Comparison of ENCODE assay signal across 18 mouse cellular contexts in the genomic region with DNA sequence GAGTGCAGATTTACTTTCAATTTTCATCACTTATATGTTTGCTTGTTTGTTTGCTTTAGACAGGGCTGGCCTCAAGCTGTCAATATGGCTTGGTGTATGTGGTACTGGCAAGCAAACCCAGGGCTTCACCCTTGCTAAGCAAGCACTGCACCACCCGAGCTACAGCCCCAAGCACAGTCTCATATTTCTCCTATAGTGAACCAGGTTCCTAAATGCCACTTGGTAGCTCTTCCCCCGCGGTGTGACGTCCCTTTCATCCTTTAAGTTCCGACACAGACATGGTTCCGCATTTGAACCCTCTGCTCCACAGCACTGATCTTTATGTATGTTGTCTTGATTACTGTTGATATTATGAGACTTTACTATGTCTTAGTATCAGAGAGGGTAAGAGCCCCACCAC.
DNase-seq lines count a peak whose midpoint lies in the region; ATAC-seq and TF ChIP-seq lines count a peak whose summit lies in the region.
"Had no signal": no experiment of that assay in that cellular context is flagged by ENCODE, and none has a peak within 500 bp of the region (broad histone marks: within the 10 kb centered on the region; RNA-seq: fewer than 3 reads in every experiment).

No protein-coding gene starts in this region.

- no peaks in the 10 kb centered on the region for H3K79me2 ChIP-seq in liver, adult 2 months (ENCODE audit: control insufficient read depth, insufficient read depth, low read length)

- peaks cover 9% of the 10 kb centered on the region; the same call in 1 of the 2 replicates for H3K4me1 ChIP-seq in cerebellum, adult 2 months (ENCODE audit: control insufficient read depth, insufficient read depth, low read length)
- H3K4me1 ChIP-seq in liver, adult 2 months (ENCODE audit: control insufficient read depth, insufficient read depth, low read length): peaks cover 18% of the 10 kb centered on the region
- no peaks in the 10 kb centered on the region for H3K4me1 ChIP-seq in liver, embryonic 11.5 days (replicated peaks; ENCODE audit: control insufficient read depth, insufficient read depth, low read length)
- H3K4me1 ChIP-seq: forebrain, embryonic 15.5 days; hindbrain, embryonic 13.5 days; intestine, embryonic 15.5 days had no signal

- H3K27me3 ChIP-seq in cerebellum, adult 2 months (ENCODE audit: control insufficient read depth, insufficient read depth, low read length): no peaks in the 10 kb centered on the region
- H3K27me3 ChIP-seq in liver, adult 2 months (ENCODE audit: control insufficient read depth, insufficient read depth, low read length): no peaks in the 10 kb centered on the region
- no peaks in the 10 kb centered on the region for H3K27me3 ChIP-seq in liver, embryonic 11.5 days (replicated peaks; ENCODE audit: control insufficient read depth, insufficient read depth, low read length)
- H3K27me3 ChIP-seq: forebrain, embryonic 15.5 days; hindbrain, embryonic 13.5 days; intestine, embryonic 15.5 days; Patski had no signal

- H3K4me2 ChIP-seq in liver, embryonic 11.5 days: no peak overlapping the region
- H3K4me2 ChIP-seq: forebrain, embryonic 15.5 days; heart, embryonic 11.5 days; hindbrain, embryonic 13.5 days; intestine, embryonic 15.5 days had no signal

- WGBS in cerebellum, adult 2 months: 60% methylated on average over 6 of the region's 6 CpGs
- 72% methylated on average over 6 of the region's 6 CpGs for WGBS in liver, adult 2 months
- WGBS in liver, embryonic 11.5 days: 86% methylated on average over 6 of the region's 6 CpGs

- H3K9ac ChIP-seq in liver, adult 2 months (ENCODE audit: low read depth, low read length): no peak overlapping the region
- no peak overlapping the region for H3K9ac ChIP-seq in liver, embryonic 11.5 days (ENCODE audit: low read depth, low read length)
- H3K9ac ChIP-seq: forebrain, embryonic 15.5 days; hindbrain, embryonic 13.5 days; intestine, embryonic 15.5 days had no signal

- TF ChIP-seq POLR2A in cerebellum, adult 2 months (IDR thresholded peaks at IDR 0.05; ENCODE audit: borderline replicate concordance, insufficient read depth, low read length): no peak
- no peak for TF ChIP-seq POLR2A in liver, adult 2 months (IDR thresholded peaks at IDR 0.05; ENCODE audit: extremely low read depth, insufficient read depth, low read length)

- TF ChIP-seq CTCF in cerebellum, adult 2 months (IDR thresholded peaks at IDR 0.05; ENCODE audit: borderline replicate concordance, insufficient read depth, low read depth, low read length): no peak
- TF ChIP-seq CTCF in liver, adult 2 months (IDR thresholded peaks at IDR 0.05; ENCODE audit: low read depth, low read length): no peak

- peak overlapping the region; percentile 90; the same call in 1 of the 2 replicates for H3K27ac ChIP-seq in cerebellum, adult 2 months (ENCODE audit: insufficient read depth, low read length)
- no peak overlapping the region for H3K27ac ChIP-seq in liver, adult 2 months (replicated peaks; ENCODE audit: insufficient read depth, low read depth, low read length)
- H3K27ac ChIP-seq in liver, embryonic 11.5 days (ENCODE audit: low read depth, low read length): no peak overlapping the region
- H3K27ac ChIP-seq: forebrain, embryonic 10.5 days; forebrain, embryonic 15.5 days; heart, adult 2 months; hindbrain, embryonic 10.5 days; hindbrain, embryonic 13.5 days; intestine, embryonic 15.5 days had no signal

- H3K36me3 ChIP-seq in liver, adult 2 months (ENCODE audit: control insufficient read depth, insufficient read depth, low read length): no peaks in the 10 kb centered on the region
- no peaks in the 10 kb centered on the region for H3K36me3 ChIP-seq in liver, embryonic 11.5 days (ENCODE audit: control insufficient read depth, insufficient read depth, low read length)
- H3K36me3 ChIP-seq: forebrain, embryonic 10.5 days; forebrain, embryonic 15.5 days; G1E; hindbrain, embryonic 10.5 days; hindbrain, embryonic 13.5 days; intestine, embryonic 15.5 days had no signal

- H3K4me3 ChIP-seq in cerebellum, adult 2 months (replicated peaks; ENCODE audit: insufficient read depth, low read depth, low read length): no peak overlapping the region
- no peak overlapping the region for H3K4me3 ChIP-seq in liver, adult 2 months (ENCODE audit: insufficient read depth, low read depth, low read length)
- H3K4me3 ChIP-seq in liver, embryonic 11.5 days (ENCODE audit: low read depth, low read length): no peak overlapping the region
- H3K4me3 ChIP-seq: forebrain, embryonic 10.5 days; forebrain, embryonic 15.5 days; heart, adult 2 months; hindbrain, embryonic 10.5 days; hindbrain, embryonic 13.5 days; intestine, embryonic 15.5 days had no signal

- H3K9me3 ChIP-seq in liver, embryonic 11.5 days (ENCODE audit: control insufficient read depth, low read length): no peaks in the 10 kb centered on the region
- H3K9me3 ChIP-seq: forebrain, embryonic 10.5 days; forebrain, embryonic 15.5 days; G1E; hindbrain, embryonic 10.5 days; hindbrain, embryonic 13.5 days; intestine, embryonic 15.5 days had no signal

- ATAC-seq in liver, embryonic 11.5 days (replicated peaks; ENCODE audit: low FRiP score): no peak
- ATAC-seq: forebrain, embryonic 15.5 days; intestine, embryonic 15.5 days; Patski had no signal

- peak; percentile 37 to 45 for DNase-seq in cerebellum, adult 2 months
- DNase-seq in cerebellum, adult 8-10 months: no peak
- peak; percentile 40 for DNase-seq in gastrocnemius, adult 18-20 months (ENCODE audit: low spot score)
- DNase-seq in gastrocnemius, postnatal 4 days (ENCODE audit: low spot score in 2 of 2): no peak
- peak; percentile 26 for DNase-seq in liver, adult 2 months (ENCODE audit: extremely low read depth, low read depth, low spot score)
- DNase-seq in liver, embryonic 11.5 days (ENCODE audit: low spot score): no peak
- DNase-seq in skeletal muscle tissue, adult 2 months (ENCODE audit: low read depth, low spot score): peak; percentile 57
- DNase-seq in liver: no peak
- DNase-seq: kidney, adult 11 months had no signal

Comparison
In these comparisons a context has a peak if more than half of its experiments do, and no peak if none do; other contexts are left out.
1. DNase-seq: peak in cerebellum, adult 2 months (2 of 2), gastrocnemius, adult 18-20 months (single experiment), liver, adult 2 months (single experiment) and skeletal muscle tissue, adult 2 months (single experiment); none in cerebellum, adult 8-10 months (single experiment), gastrocnemius, postnatal 4 days (0 of 2), liver, embryonic 11.5 days (single experiment) and liver (single experiment).